Mouse (Mus musculus): Measurements from ENCODE around the gene Fgd2. TPM values are rescaled to one million over a fixed set of nuclear protein-coding genes. Genes with fewer than 3 reads are reported as not detected.

Fgd2 gene
- polyA plus RNA-seq, 1 experiment from 2014 or later, result 8.9 TPM

- no peak overlapping the region for H3K27ac ChIP-seq (ENCODE audit: low read depth)
- no peaks in the 10 kb centered on the region for H3K9me3 ChIP-seq (ENCODE audit: low read length)
- no peak overlapping the region for H3K4me2 ChIP-seq (ENCODE audit: low read depth, low read length)
- H3K9ac ChIP-seq (replicated peaks), result no peak overlapping the region
- no peak for ATAC-seq
- peak; percentile 16; the same call in 1 of the 2 replicates for TF ChIP-seq EP300 (IDR thresholded peaks at IDR 0.05; ENCODE audit: low read depth)
- no peak for TF ChIP-seq CTCF (IDR thresholded peaks at IDR 0.05; ENCODE audit: low read depth)
- no peaks in the 10 kb centered on the region for H3K36me3 ChIP-seq (replicated peaks; ENCODE audit: insufficient read depth, low read length)
- H3K4me1 ChIP-seq (ENCODE audit: insufficient read depth), result no peaks in the 10 kb centered on the region; the same call in 1 of the 2 replicates
- no peak for DNase-seq
- H3K27me3 ChIP-seq (ENCODE audit: insufficient read depth, low read length), result 0 out of 2 replicates have a peak, but pooled peaks cover 9% of the 10 kb centered on the region
- H3K4me3 ChIP-seq (ENCODE audit: low read depth, low read length), result no peak overlapping the region
- WGBS (ENCODE audit: insufficient replicate concordance), result 53% methylated on average over 3 of the region's 3 CpGs
Observed at GRCm38 (mm10) chr17:29323625-29324024, 37.1 kb upstream of the Fgd2 start.

GRCm38 (mm10) chr17:29325831-29326230 is 34.9 kb upstream of the Fgd2 start:
- no peak overlapping the region for H3K4me3 ChIP-seq (ENCODE audit: low read depth, low read length)
- H3K9me3 ChIP-seq (ENCODE audit: low read length), result no peaks in the 10 kb centered on the region
- no peaks in the 10 kb centered on the region for H3K4me1 ChIP-seq (ENCODE audit: insufficient read depth)
- WGBS (ENCODE audit: insufficient replicate concordance), result 77% methylated on average over 13 of the region's 13 CpGs
- H3K36me3 ChIP-seq (replicated peaks; ENCODE audit: insufficient read depth, low read length), result no peaks in the 10 kb centered on the region
- no peak overlapping the region for H3K4me2 ChIP-seq (ENCODE audit: low read depth, low read length)
- H3K27ac ChIP-seq (ENCODE audit: low read depth), result no peak overlapping the region
- ATAC-seq, result no peak
- H3K9ac ChIP-seq (replicated peaks), result no peak overlapping the region
- no peak for DNase-seq
- 0 out of 2 replicates have a peak, but pooled peaks cover 9% of the 10 kb centered on the region for H3K27me3 ChIP-seq (ENCODE audit: insufficient read depth, low read length)
- TF ChIP-seq CTCF (IDR thresholded peaks at IDR 0.05; ENCODE audit: low read depth) (no peak), EP300 (IDR thresholded peaks at IDR 0.05; ENCODE audit: low read depth) (no peak)

GRCm38 (mm10) chr17:29326531-29327529 is 33.9 kb upstream of the Fgd2 start:
- TF ChIP-seq CTCF (IDR thresholded peaks at IDR 0.05; ENCODE audit: low read depth) (no peak), EP300 (IDR thresholded peaks at IDR 0.05; ENCODE audit: low read depth) (no peak)
- Histone ChIP-seq H3K27ac (ENCODE audit: low read depth) (no peak overlapping the region), H3K4me2 (ENCODE audit: low read depth, low read length) (peak overlapping the region; percentile 11; the same call in 1 of the 2 replicates), H3K9ac (replicated peaks) (no peak overlapping the region), H3K4me1 (ENCODE audit: insufficient read depth) (no peaks in the 10 kb centered on the region), H3K4me3 (ENCODE audit: low read depth, low read length) (no peak overlapping the region), H3K36me3 (replicated peaks; ENCODE audit: insufficient read depth, low read length) (peaks cover 4% of the 10 kb centered on the region), H3K27me3 (ENCODE audit: insufficient read depth, low read length) (0 out of 2 replicates have a peak, but pooled peaks cover 7% of the 10 kb centered on the region), H3K9me3 (ENCODE audit: low read length) (no peaks in the 10 kb centered on the region)
- 42% methylated on average over 52 of the region's 52 CpGs for WGBS (ENCODE audit: insufficient replicate concordance)
- DNase-seq (no peak), ATAC-seq (no peak)

GRCm38 (mm10) chr17:29327691-29328090 is 33.0 kb upstream of the Fgd2 start:
- WGBS (ENCODE audit: insufficient replicate concordance), result 87% methylated on average over 9 of the region's 9 CpGs
- Histone ChIP-seq H3K4me2 (ENCODE audit: low read depth, low read length) (no peak overlapping the region), H3K4me1 (ENCODE audit: insufficient read depth) (no peaks in the 10 kb centered on the region), H3K4me3 (ENCODE audit: low read depth, low read length) (no peak overlapping the region), H3K36me3 (replicated peaks; ENCODE audit: insufficient read depth, low read length) (peaks cover 12% of the 10 kb centered on the region), H3K27me3 (ENCODE audit: insufficient read depth, low read length) (0 out of 2 replicates have a peak, but pooled peaks cover 6% of the 10 kb centered on the region), H3K27ac (ENCODE audit: low read depth) (no peak overlapping the region), H3K9ac (replicated peaks) (no peak overlapping the region), H3K9me3 (ENCODE audit: low read length) (no peaks in the 10 kb centered on the region)
- no peak for TF ChIP-seq CTCF (IDR thresholded peaks at IDR 0.05; ENCODE audit: low read depth)
- TF ChIP-seq EP300 (IDR thresholded peaks at IDR 0.05; ENCODE audit: low read depth), result no peak
- DNase-seq, result no peak
- no peak for ATAC-seq

- Histone ChIP-seq H3K4me1 (ENCODE audit: insufficient read depth) (no peaks in the 10 kb centered on the region), H3K9ac (replicated peaks) (no peak overlapping the region), H3K36me3 (replicated peaks; ENCODE audit: insufficient read depth, low read length) (peaks cover 32% of the 10 kb centered on the region), H3K4me2 (ENCODE audit: low read depth, low read length) (no peak overlapping the region), H3K27me3 (ENCODE audit: insufficient read depth, low read length) (0 out of 2 replicates have a peak, but pooled peaks cover 6% of the 10 kb centered on the region), H3K4me3 (ENCODE audit: low read depth, low read length) (no peak overlapping the region), H3K27ac (ENCODE audit: low read depth) (no peak overlapping the region), H3K9me3 (ENCODE audit: low read length) (no peaks in the 10 kb centered on the region)
- DNase-seq, result no peak
- TF ChIP-seq CTCF (IDR thresholded peaks at IDR 0.05; ENCODE audit: low read depth), result no peak
- TF ChIP-seq EP300 (IDR thresholded peaks at IDR 0.05; ENCODE audit: low read depth), result no peak
- no peak for ATAC-seq
- WGBS (ENCODE audit: insufficient replicate concordance), result 83% methylated on average over 3 of the region's 3 CpGs
Observed at GRCm38 (mm10) chr17:29330221-29330620, 30.5 kb upstream of the Fgd2 start.

- peak; percentile 63; the same call in 1 of the 2 replicates for ATAC-seq
- peaks cover 36% of the 10 kb centered on the region for H3K36me3 ChIP-seq (replicated peaks; ENCODE audit: insufficient read depth, low read length)
Observed at GRCm38 (mm10) chr17:29330671-29331410, 29.9 kb upstream of the Fgd2 start.

More at GRCm38 (mm10) chr17:29330671-29331410, 29.9 kb upstream of the Fgd2 start:
- no peak overlapping the region for H3K27ac ChIP-seq (ENCODE audit: low read depth)
- TF ChIP-seq EP300 (IDR thresholded peaks at IDR 0.05; ENCODE audit: low read depth), result peak; percentile 17; the same call in 1 of the 2 replicates
- no peak for TF ChIP-seq CTCF (IDR thresholded peaks at IDR 0.05; ENCODE audit: low read depth)
- H3K4me1 ChIP-seq (ENCODE audit: insufficient read depth), result no peaks in the 10 kb centered on the region
- H3K9me3 ChIP-seq (ENCODE audit: low read length), result no peaks in the 10 kb centered on the region
- no peak overlapping the region for H3K9ac ChIP-seq (replicated peaks)
- no peak overlapping the region for H3K4me2 ChIP-seq (ENCODE audit: low read depth, low read length)
- H3K4me3 ChIP-seq (ENCODE audit: low read depth, low read length), result no peak overlapping the region
- 0 out of 2 replicates have a peak, but pooled peaks cover 6% of the 10 kb centered on the region for H3K27me3 ChIP-seq (ENCODE audit: insufficient read depth, low read length)
- no peak for DNase-seq
- WGBS (ENCODE audit: insufficient replicate concordance), result 54% methylated on average over 5 of the region's 5 CpGs

Measured in liver, postnatal 0 days (tissue).